Mouse (Mus musculus) stomach, postnatal 0 days (tissue): ENCODE measurements at regions not wholly inside any gene's neighbourhood (a gene's known extent, or its start where the extent isn't known, plus 50 kb on each side); places are given as distances from the start of the nearest gene placed in this dataset.

Experiments used
- ATAC-seq: fragments of 200-750 bp; cut with Nextera tagmentation; 2 replicates; pipeline ENCODE4 v1.8.0; 2017; ENCODE audit not compliant: low FRiP score, low TSS enrichment
- DNase-seq: peaks from one replicate; pipeline ENCODE4 v3.0.0-alpha.2; 2016; ENCODE audit warnings: low spot score
- H3K27ac ChIP-seq: fragments of 300-500 bp; sonication (generic); replicated peaks from 2 replicates; pipeline ENCODE4 v1.5.1; 2014; ENCODE audit warnings: mild to moderate bottlenecking, control low read depth
- H3K27me3 ChIP-seq: fragments of 300-500 bp; sonication (generic); 2 replicates; pipeline ENCODE4 v1.6.1; 2014; ENCODE audit warnings: low read length; ENCODE audit not compliant: control insufficient read depth, insufficient read depth
- H3K36me3 ChIP-seq: fragments of 300-500 bp; sonication (generic); 2 replicates; pipeline ENCODE4 v1.6.1; 2014; ENCODE audit warnings: low read length, mixed read lengths; ENCODE audit not compliant: control insufficient read depth, insufficient read depth
- H3K4me1 ChIP-seq: fragments of 300-500 bp; sonication (generic); replicated peaks from 2 replicates; pipeline ENCODE4 v1.6.1; 2014; ENCODE audit warnings: antibody characterized with exemption; ENCODE audit not compliant: control insufficient read depth, insufficient read depth
- H3K4me2 ChIP-seq: fragments of 300-500 bp; sonication (generic); replicated peaks from 2 replicates; pipeline ENCODE4 v1.6.1; 2014; ENCODE audit warnings: low read depth, mild to moderate bottlenecking, control low read depth, moderate library complexity
- H3K4me3 ChIP-seq: fragments of 300-500 bp; sonication (generic); 2 replicates; pipeline ENCODE4 v1.5.1; 2014; ENCODE audit warnings: low read depth, low read length, control low read depth
- H3K9ac ChIP-seq: fragments of 300-500 bp; sonication (generic); 2 replicates; pipeline ENCODE4 v1.6.1; 2014; ENCODE audit warnings: mild to moderate bottlenecking, low read length, control low read depth, mixed read lengths
- H3K9me3 ChIP-seq: fragments of 300-500 bp; sonication (generic); 2 replicates; pipeline ENCODE4 v1.6.1; 2016; ENCODE audit warnings: low read length; ENCODE audit not compliant: control insufficient read depth
- CTCF ChIP-seq: IDR thresholded peaks from 2 replicates; pipeline ENCODE4 v1.5.1; 2016; ENCODE audit warnings: antibody characterized with exemption, low read depth, mild to moderate bottlenecking, moderate library complexity
- EP300 ChIP-seq: optimal IDR thresholded peaks from 2 replicates; pipeline ENCODE3; 2016; ENCODE audit warnings: antibody characterized with exemption
- WGBS: fragments of 180-500 bp; shearing (Covaris S2); extraction: QIAGEN DNeasy Blood & Tissue Kit; methylation state at CpG from one replicate; pipeline ENCODE4 v1.1.7; 2014; 5-methylcytosine and 5-hydroxymethylcytosine counted together

- Histone ChIP-seq H3K4me3 (no peak overlapping the region), H3K36me3 (no peaks in the 10 kb centered on the region), H3K9ac (no peak overlapping the region), H3K27me3 (no peaks in the 10 kb centered on the region), H3K9me3 (no peaks in the 10 kb centered on the region), H3K4me1 (no peaks in the 10 kb centered on the region), H3K27ac (no peak overlapping the region), H3K4me2 (no peak overlapping the region)
- ATAC-seq (no peak), DNase-seq (no peak)
- TF ChIP-seq EP300 (no peak), CTCF (no peak)
- whole genome bisulfite sequencing, result 77% methylated on average over 2 of the region's 2 CpGs
Measured at GRCm38 (mm10) chr5:9895297-9895696, 170.3 kb upstream of the Grm3 start.

GRCm38 (mm10) chr5:9878063-9878462 lies 153.1 kb upstream of the Grm3 start:
- H3K27me3 ChIP-seq, result no peaks in the 10 kb centered on the region
- TF ChIP-seq CTCF (no peak), EP300 (no peak)
- no peaks in the 10 kb centered on the region for H3K9me3 ChIP-seq
- no peak overlapping the region for H3K4me2 ChIP-seq
- ATAC-seq (no peak), DNase-seq (no peak)
- no peak overlapping the region for H3K9ac ChIP-seq
- H3K27ac ChIP-seq, result no peak overlapping the region
- WGBS, result 40% methylated on average over 1 of the region's 1 CpGs
- H3K4me3 ChIP-seq, result no peak overlapping the region
- H3K4me1 ChIP-seq, result no peaks in the 10 kb centered on the region
- H3K36me3 ChIP-seq, result no peaks in the 10 kb centered on the region

- Histone ChIP-seq H3K9me3 (no peaks in the 10 kb centered on the region), H3K36me3 (no peaks in the 10 kb centered on the region), H3K4me2 (no peak overlapping the region), H3K9ac (no peak overlapping the region), H3K4me3 (no peak overlapping the region), H3K4me1 (no peaks in the 10 kb centered on the region), H3K27ac (no peak overlapping the region), H3K27me3 (no peaks in the 10 kb centered on the region)
- ATAC-seq (no peak), DNase-seq (no peak)
- WGBS, result 90% methylated on average over 4 of the region's 4 CpGs
- TF ChIP-seq EP300 (no peak), CTCF (no peak)
Measured at GRCm38 (mm10) chr5:9869091-9869490, 144.1 kb upstream of the Grm3 start.

- TF ChIP-seq EP300, result no peak
- no peak for TF ChIP-seq CTCF
- Histone ChIP-seq H3K9me3 (no peaks in the 10 kb centered on the region), H3K4me3 (no peak overlapping the region), H3K36me3 (no peaks in the 10 kb centered on the region), H3K27me3 (no peaks in the 10 kb centered on the region), H3K9ac (no peak overlapping the region), H3K4me2 (no peak overlapping the region), H3K27ac (no peak overlapping the region), H3K4me1 (no peaks in the 10 kb centered on the region)
- DNase-seq (no peak), ATAC-seq (no peak)
- WGBS, result 56% methylated on average over 1 of the region's 1 CpGs
Measured at GRCm38 (mm10) chr5:9829750-9830149, 104.8 kb upstream of the Grm3 start.

GRCm38 (mm10) chr5:9801707-9802106 lies 76.7 kb upstream of the Grm3 start:
- TF ChIP-seq EP300 (no peak), CTCF (no peak)
- no peaks in the 10 kb centered on the region for H3K4me1 ChIP-seq

GRCm38 (mm10) chr5:9781107-9781506 lies 56.1 kb upstream of the Grm3 start:
- no peak for DNase-seq
- Histone ChIP-seq H3K9me3 (no peaks in the 10 kb centered on the region), H3K27ac (no peak overlapping the region), H3K27me3 (no peaks in the 10 kb centered on the region), H3K36me3 (no peaks in the 10 kb centered on the region), H3K4me2 (no peak overlapping the region), H3K9ac (no peak overlapping the region), H3K4me1 (no peaks in the 10 kb centered on the region), H3K4me3 (no peak overlapping the region)
- no peak for ATAC-seq
- TF ChIP-seq CTCF (no peak), EP300 (no peak)

More at GRCm38 (mm10) chr5:9801707-9802106, 76.7 kb upstream of the Grm3 start:
- H3K27me3 ChIP-seq, result no peaks in the 10 kb centered on the region
- H3K27ac ChIP-seq, result no peak overlapping the region
- no peak for ATAC-seq
- no peak overlapping the region for H3K4me2 ChIP-seq
- no peaks in the 10 kb centered on the region for H3K36me3 ChIP-seq
- H3K4me3 ChIP-seq, result no peak overlapping the region
- no peaks in the 10 kb centered on the region for H3K9me3 ChIP-seq
- no peak overlapping the region for H3K9ac ChIP-seq
- DNase-seq, result no peak
